Mouse (Mus musculus) c-Kit-positive CD71-positive TER-119-positive erythroid progenitor cells, embryonic 14.5 days (primary cell): ENCODE data around the gene Stpg1.

Experiments
- DNase-seq: peaks from one replicate; pipeline ENCODE4 v3.0.0-alpha.2; 2013; ENCODE audit warnings: low spot score

The Stpg1 gene

DNA sequence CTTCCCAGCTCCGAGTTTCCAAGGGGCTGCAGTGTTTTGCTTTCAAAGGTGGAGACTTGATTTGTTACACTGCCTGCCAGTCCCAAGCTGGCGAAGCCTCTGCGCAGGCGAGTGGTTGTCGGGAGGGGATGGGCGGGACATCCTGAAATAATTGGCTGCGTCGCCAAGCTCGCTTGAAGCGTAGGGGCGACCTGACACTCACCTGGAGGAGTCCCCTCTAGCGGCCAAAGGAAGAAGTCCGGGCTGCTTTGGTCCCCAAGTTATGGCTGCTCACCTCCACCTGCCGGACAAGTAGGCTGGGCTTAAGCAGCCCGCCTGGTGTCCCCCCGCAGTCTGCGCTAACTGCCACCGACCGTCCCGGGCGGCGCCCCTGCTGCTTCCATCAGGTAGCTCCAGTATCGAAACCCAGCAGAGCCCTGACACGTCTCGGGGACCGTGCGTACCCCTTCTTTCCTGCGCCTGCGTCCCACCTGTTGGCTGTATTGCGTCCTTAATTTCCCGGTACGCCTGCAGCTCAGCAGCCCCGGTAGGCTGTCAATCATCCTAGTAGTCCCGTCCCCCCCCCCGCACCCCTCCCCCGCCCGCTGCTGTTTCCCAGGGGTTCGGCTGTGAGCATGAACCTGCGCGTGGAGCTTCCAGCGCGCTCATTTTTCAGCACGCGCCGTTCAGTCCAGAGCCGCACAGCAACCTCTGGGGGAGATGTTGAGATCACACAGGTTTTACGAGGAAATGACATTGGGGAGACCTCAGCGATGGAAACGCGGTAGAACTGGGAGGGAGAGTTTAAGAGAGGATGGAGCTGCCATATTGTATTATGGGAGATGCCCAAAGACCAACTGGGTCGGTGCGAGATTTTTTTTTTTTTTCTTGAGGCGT is at the start of gene Stpg1, which contains the start of gene Nipal3:
TSS of gene Stpg1 (plus strand) at position 270 of the 876 bp plus-strand sequence.
TSS of gene Nipal3 (minus strand) at position 518 of the 876 bp plus-strand sequence.
- peak; percentile 90 for DNase-seq

DNA sequence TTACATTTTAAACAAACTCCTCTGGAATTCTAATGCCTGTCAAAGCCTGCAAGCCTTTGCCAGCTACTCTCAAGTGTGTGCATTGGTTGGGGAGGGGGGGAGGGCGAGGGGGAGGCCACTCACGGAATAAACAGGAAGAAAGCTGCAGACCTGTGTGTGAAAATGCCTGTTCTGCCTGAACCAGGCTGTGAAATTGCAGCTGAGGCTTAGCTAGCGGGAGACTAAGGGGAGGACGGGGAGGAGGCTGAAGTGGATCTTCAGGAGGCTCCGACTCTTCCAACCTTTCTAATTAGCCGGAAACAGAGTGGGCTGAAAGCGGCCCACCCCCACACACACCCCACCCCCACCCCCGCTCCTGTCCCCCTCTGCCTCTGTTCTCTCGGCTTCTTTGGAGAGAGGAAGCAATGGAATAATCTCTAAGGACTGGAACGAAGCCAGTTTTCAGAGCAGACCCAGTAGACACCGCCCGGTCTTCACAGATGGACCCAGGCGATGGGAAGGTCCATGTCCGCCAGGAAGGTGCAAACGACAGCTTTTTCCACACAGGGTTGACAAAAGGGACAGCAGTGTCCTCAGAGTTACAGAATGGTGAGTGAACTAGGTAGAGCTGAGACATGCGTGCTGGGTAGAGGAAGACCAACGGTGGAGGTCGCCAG is 43.1 kb upstream of the Stpg1 start:
- DNase-seq = no peak

DNA sequence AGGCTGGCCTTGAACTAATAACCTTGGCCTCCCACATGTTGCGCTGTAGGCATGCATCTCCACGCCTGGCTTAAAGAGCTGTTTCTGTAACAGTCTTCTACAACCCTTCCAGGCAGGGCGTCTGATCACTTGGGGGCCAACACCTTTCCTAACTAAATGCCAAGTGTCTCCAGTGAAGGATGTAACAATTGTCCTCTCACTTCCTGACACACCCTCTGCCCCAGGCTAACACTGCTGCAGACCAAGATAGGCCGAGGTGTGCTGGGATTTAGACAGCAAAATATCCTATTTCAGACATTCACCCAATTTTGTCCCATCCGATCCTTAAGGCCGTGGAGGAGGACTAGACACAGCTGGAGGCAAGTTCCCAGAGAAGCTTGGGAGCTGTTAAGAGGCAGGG is 41.4 kb upstream of the Stpg1 start:
- DNase-seq = no peak

DNA sequence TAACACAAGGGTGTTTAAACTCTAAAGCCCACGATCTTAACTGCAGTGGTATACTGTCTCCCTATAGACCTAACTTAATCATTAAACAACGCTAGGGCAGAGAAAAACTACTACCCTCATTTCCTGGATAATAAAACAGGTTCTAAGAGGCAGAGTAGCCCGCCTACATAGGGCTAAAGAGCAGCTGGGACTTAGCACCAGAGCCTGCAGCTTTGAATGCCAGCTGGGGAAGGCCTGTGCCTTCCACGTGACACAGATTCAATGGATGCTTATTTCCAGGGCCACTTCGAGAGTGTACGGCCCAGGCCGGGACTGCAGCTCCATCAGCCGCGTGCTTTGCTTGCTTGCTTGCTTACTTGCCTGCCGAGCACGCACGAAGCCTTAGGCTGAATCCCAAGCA is 41.0 kb upstream of the Stpg1 start:
- DNase-seq = no peak

DNA sequence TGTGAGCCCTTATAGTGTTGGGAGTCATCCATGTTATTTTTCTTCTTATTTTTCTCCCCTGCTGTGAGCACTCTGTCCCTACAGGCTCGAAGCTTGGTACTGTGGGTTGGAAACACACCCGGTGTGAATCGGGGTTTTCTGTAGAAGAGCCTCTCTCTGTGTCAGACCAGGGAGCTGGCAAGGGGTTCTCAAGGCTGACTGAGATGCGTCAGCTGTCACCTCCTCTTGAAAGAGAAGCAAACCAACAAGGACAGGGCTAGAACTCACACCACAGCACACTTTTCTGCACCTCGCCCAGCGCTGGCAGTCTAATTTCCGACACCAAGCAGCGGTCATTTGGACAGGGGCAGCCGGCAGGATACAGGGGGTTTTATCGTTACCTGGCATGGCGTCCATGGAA is 31.2 kb upstream of the Stpg1 start:
- DNase-seq = no peak

DNA sequence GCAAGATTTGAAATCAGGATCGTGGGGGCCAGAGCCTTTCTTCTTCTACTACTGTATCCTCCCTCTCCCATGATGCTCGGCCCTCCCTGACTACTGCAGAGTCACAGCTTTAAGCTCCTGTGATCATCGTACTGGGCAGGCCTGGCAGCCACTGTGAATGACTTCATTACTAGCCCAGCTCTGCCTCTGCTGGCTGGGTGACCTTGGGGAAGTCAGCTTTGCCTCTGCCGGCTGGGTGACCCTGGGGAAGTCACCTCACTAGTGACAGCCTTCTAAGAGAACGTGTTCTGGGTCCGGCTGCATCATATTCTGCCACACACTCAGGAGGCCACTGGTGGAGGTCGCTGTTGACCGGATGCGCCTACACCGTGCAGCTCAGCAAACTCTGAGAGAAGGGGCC is 16.7 kb upstream of the Stpg1 start:
- DNase-seq = no peak

DNA sequence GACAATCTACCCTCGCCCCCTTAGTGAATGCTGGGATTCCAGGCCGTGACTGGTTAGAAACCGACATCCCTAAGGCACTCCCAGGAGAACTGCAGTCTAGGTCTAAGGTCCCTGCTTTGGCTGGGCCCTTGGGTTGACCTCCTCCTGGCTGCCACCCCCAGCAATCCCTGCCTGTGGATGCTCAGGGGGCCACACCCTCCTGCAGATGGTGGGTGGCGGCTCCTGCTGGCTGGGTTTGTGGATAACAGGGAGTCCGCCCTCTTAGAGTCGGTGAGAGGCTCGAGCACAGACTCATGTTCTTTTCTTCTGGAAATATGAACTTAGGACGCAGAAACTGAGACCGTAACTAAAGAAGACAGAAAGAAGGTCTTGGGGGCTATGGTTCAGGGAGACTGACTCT is 14.2 kb upstream of the Stpg1 start:
- peak; percentile 47 for DNase-seq

DNA sequence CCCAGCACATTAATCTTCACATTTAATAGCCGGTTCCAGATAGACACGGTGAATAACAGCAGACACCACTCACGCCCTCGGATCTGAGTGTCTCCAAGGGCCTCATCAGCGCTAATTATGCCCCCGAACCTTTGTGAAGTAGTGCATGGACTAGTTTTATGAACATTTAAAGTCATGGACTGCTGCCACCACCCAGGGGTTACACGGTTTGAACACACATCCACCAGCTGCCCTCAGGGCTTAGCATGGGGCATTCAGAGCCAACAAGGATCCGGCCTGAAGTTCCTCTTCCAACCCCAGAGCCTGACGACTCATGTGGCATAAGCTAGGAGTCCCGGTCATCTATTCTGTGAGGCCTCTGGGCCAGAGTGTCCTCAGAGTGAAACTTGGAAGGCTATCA is 9.5 kb upstream of the Stpg1 start:
- DNase-seq = no peak

DNA sequence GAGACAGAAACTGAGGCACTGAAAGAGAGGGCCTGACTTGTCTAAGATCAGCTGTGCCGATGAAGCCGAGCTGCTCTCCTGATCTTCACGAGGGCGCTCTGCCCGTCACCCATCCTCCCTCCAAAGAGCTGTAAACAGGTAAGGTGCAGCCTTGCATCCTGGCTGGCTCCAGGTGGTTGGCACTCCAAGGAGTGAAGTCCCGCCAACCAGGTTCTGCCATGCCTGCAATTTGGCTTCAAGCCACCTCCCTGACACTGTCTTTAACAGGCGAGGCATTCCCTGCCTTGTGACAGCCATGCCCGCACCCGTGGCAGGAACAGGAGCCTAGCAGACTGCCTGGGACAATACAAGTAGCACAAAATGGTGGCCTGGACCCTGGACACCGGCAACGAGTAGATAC is 8.2 kb upstream of the Stpg1 start:
- DNase-seq = no peak

DNA sequence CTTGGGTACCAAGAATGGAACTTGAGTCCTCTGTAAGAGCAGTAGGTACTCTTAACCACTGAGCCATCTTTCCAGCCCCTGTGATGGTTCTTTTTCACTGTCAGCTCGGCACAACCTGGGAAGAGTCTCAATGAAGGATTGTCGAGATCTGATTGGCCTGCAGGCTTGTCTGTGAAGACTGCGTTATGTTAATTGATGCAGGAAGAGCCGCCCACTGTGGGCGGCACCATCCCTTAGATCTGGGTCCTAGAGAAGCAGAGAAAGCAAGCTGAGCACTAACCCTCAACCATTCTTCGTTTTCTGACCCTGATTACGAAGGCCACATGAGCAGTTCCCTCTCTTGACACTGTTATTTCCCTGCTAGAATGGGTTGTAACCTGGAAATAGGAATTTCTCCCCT is 5.3 kb upstream of the Stpg1 start:
- no peak for DNase-seq

DNA sequence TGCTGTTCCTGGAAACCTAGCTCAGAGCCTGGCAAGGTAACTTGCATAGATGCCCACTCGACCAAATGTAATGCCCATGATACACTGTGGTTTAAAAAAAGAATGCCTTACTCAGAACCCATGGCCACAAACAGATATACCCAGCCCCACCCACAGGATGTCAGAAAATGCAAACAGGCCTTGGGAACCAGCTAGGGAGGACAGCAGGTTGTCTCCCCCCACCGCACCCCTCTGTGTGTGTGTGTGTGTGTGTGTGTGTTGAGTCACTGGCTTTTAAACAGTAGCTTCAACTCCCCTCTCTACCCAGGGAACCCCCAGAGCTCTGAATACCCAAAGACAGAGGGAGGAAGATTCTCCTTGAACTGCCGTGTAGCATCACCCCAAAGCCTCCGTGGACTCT is 1.3 kb upstream of the Stpg1 start:
- DNase-seq = no peak

DNA sequence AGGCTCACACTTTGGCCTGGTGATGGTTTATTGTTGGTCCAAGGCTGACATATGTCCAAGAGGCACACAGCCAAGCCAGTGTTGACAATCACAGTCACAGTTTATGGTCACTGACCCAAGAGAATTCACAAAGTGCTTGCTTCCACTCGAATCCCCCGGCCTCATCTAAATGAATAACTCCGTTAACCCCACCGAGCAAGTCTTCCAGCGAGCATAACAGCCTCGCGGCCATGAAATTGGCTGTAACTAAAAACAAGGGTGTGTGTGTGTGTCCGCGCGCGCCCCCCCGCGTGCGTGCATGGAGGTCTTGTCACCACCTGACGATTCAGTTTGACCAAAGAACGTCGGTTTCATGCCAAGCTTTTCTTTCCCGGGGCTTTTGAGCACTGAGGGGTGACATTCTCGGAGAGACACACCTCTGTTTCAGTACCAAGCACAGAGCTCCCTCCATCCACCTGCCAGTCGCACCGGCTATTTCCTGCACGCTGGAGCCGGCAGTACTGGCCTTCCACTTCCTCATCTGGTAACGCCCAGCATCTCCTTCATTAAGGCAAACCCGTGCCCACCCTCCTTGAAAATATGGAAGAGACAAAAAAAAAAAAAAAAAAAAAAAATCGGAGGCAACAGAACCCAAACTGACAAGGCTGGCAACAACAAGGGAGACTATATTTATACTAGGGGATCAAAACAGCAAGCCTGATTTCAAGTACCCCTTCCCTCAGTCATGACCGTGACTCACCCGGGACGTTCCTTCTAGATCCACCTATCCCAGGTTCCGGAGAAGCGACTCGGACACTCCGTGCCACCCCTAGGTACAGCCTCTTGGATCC is 684 bp upstream of the Stpg1 start:
- peak; percentile 55 for DNase-seq

DNA sequence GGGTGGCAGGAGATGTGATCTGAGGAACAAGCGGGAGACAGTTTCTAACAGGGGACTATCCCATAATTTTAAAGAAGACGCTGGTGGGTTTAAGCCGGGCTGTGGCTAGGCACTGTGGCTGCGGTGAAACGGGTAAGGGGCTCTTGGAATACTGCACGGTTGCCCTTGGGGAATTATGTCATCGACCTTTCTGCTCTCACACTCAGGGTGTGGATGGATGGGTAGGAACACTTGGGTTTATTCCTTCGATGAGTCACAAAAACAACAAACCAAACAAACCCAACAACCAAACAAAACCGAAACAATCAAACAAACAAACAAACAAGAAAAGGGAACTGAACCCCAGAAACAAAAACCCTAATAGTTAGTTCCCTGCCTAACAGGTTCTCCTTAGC is 804 bp downstream of the Stpg1 start:
- no peak for DNase-seq

DNA sequence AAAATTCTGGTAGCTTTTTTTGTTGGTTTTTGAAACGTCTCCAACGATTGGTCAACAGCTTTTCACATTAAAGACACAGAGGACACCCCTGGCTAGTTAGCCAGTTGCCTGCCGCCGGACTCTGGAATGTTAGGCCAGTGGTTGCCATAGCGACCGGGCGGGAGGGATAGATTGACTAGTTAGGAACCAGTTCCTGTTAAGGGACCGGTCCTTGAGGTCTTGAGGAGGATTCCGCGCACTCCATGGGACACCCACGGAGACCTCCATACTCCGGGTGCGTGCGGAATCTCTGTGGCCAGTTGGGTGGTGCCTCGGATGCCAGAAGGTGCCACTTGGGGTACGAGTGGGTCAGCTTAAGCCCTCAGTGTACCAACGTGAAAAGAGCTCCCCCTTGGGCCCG is 1.2 kb downstream of the Stpg1 start:
- no peak for DNase-seq

DNA sequence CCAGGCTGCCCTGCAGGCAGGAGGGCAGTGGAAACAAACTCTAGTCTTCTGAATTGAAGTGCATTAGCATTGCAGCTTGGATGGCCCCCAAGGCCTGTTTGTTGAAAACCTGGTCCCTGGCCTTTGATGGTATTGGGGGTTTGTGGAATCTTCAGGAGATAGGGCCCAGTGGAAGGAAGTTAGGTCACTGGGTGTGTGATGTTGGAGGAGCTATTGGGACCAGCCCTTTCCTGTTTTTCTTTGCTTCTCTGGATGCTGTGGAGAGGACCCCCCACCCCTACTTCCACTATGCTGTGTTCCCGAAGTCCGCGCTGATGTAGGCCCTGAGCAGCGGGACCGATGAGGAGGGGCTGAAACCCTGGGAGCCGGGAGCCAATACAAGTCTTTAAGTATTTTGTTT is 3.5 kb downstream of the Stpg1 start:
- DNase-seq = no peak

DNA sequence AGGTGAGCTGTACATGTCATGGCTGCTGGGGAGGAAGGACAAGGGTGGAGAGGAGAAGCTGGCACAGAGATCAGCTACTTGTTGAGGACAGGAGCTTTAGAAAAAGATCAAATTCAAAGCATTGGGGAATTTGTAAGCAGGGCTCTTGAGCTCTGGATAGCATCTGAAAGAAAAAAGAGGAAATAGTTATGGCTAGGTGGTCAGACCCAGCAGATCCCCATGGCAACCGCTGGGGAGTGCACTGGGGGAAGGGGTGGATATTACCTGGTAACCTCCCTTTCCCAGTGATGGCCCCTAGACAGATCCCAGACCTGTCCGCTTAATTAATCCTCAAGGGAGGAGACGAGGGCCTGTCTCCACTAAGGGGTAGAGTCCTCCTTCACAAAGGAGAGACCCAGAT is 5.2 kb downstream of the Stpg1 start:
- DNase-seq = no peak

DNA sequence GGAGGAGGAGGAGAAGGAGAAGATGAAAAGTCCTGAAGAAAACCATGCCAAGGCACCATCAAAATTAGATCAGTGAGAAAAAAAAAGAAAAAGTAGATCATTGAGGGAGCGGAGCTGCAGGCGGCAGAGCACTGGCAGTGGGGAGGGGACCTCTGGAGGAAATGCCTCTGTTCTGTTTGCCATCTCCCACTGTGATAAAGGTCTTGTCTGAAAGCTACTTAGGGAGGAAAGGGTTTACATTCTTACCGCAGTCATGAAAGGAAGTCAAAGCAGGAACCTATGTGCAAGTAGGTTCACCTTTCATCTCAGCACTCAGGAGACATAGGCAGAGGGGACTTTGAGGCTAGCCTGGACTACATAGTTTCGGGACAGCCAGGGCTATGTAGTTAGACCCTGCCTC is 7.0 kb downstream of the Stpg1 start:
- no peak for DNase-seq

DNA sequence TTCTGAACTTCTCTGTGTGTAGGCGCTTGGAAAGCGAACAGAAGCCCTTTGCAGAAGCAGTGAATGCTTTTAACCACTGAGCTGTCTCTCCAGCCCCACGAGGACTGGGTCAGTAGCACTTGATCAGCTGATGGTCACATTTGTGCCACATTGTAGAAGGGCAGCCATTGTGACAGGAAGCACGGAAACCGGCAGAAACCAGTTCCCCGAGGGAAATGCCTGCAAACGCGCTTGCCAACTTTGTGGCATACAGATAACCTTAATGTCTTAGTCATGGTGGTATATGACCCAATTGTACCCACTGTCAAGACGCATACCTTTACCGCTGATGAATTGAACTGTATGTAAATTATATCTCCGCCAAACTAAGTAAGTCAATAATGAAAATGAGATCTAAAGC is 11.2 kb downstream of the Stpg1 start:
- DNase-seq = no peak

DNA sequence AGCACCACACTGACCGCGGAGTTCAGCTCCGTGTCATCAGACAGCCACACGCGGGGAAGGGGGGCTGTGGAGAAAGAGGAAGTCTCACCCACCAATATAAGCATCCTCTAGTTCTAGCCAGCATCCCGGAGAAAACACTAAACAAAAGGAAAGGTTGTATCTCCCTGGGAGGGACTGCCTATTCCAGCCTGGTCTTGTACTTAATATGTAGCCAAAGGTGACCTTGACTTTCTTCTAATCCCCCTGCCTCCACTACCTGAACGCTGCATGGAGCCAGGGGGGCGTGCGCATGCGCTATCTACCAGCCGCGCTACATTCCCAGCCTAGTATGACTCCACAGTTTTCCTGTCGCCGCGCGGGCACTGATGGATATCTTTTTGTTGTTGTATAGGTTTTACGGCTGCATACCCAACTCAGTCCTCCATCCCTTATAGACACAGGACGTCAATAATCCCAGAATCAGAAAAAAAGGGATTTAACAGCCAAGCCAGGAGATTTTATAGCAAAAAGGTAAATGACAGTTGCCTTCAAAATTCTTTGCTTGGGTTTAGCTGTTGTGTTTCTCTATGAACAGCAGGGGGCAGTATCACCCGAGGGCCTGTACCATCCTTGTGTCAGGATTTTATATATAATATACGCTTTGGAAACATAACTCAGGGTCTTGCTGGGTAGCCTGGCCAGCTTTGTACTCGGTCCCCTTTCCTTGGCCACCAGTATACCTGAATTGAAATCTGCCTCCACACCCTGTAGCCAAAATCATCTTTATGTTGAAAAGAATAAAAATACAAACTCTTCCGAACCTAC is 13.2 kb downstream of the Stpg1 start:
- DNase-seq = peak; percentile 77

DNA sequence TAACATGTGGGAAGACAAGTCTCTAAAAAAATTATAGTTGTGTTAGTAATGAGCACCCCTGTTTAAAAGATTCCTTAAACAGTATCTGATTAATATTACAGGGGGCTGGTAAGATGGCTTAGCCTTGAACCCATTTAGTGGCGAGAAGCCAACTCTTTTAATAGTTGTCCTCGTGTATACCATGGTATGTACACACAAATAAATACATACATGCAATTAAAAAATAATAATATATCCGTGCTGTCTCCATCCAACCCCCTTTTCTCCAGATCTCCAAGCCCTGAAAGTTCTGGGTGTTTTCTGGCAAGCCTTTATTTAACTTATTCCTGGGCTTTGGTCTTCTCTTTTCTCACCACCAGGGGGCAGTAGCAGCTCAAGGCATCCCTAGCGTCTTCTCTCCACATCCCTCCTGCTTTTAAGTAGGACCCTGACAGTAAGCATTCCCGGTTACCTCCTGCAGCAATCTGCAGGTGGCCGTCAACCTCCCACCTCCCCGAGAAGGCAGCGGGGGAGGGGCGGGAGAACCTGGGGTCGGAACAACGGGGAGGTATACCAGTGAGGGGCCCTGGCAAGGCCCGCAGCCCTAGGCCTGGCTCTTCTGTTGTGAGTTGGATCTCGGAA is 13.9 kb downstream of the Stpg1 start:
- DNase-seq = peak; percentile 79

DNA sequence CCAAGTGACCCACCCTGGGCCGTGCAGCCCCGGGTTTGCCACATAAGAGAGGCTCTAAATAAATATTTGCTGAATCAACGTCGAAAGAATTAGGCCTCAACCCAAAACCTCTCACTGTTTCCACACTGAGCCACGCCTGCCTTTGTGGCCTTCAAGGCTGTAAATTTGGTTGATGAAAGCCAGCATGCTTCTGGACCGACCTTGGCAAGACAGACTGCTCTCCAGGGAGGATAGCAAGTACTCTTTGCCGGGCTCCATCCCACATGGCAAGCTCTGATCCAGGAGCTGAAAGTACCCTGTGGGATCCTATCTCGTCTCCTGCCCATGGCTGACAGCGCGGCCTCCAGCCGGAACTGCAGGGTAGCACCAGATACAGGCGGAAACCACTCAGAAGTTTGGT is 14.9 kb downstream of the Stpg1 start:
- no peak for DNase-seq
